Mouse (Mus musculus) layer of hippocampus, adult 9-10 months (tissue): ENCODE measurements around the gene Vps37b.

Source experiments
- DNase-seq: peaks from one replicate; pipeline ENCODE4 v3.0.0; 2022; ENCODE audit warnings: low spot score

Vps37b gene

DNA sequence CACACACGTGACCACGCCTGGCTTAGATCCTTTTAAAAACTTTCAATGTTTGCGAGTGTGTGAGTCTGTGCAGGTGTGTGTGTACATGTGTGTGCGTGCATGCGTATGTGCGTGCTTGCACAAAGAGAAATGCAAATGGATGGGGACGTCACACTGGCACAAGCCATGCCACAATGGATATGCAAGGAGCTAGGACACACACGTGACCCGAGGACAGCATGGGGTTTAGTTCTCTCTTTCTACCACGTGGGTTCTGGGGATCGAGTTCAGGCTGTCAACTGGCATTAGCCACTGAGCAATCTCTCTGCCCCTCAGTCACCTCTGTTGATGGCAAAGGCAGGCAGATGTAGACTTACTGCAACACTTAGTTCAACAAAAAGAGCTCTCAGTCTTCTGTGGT, 10.4 kb downstream of the Vps37b start:
- DNase-seq = no peak

DNA sequence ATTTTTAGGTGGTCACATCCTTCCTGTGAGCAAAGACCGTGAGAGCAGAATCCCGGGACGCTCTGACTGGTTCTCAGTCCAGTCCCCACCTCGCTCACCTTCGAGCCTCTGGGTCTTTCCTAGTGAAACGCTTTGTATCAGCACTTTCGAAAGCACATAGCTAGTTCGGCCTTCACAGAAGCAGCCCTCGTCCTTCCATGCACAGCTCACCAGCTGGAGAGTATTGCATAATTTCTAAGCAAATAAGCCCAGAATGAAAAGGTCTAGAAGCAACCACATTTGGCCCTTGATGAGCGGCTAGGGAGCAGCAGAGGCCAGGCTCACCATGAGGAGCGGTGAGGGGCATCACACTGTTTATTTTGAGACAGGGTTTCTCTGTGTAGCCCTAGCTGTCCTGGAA, 10.9 kb downstream of the Vps37b start:
- no peak for DNase-seq

DNA sequence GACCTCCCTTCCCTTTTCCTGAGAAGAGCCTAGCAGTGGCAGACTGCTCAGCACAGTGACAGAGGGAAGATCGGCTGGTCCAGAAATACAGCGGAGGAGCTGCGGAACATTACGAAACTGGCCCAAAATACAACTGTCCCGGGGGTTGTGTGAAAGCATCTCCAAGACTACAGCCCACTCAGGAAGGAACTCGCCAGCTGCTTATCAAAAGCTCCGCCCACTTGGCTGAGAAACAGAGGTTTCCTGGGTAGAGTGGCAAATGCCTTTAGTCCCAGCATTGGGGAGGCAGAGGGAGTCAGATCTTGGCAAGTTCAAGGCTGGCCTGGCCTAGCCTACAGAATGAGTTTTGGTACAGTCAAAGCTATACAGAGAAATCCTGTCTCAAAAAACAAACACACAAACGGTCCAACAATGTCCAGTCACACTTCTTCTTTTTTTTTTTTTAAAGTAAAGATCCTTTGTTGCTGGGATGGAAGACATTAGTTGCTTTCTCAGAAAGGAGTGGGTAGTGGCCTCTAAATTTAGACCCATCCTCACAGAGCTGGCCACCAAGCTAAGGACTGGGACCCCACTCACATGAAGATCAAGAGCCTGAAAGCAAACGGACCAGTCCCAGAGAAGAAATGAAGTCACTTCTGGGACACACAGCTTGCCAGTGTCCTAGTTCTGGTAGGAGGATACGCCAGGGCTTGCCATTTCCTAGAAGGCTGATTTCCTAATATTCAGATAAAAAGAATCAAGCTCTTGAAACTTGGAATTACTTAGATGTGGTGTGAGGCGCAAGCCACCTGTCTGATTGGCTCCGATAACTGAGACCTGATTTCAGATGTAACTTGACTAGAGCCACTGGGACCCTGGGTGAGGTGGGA, 12.5 kb downstream of the Vps37b start:
- DNase-seq = peak; percentile 71

DNA sequence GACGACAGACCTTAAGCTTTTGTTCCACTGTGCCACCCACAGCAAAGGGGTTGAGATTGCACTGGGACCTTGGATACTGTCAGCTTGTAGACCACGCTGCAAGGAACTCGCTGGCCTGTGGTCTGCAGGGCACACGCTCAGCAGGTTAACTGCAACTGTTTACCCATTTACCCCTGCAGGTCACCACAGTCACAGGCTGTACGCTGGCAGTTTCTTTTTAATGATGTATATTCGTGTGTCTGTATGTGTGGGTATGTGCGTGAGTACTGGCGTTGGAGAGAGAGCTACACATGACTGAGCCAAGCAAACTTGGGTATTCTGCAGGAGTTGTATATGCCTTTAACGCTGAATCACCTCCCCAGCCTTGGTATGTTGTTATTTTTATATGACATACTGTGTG, 13.4 kb downstream of the Vps37b start:
- no peak for DNase-seq

DNA sequence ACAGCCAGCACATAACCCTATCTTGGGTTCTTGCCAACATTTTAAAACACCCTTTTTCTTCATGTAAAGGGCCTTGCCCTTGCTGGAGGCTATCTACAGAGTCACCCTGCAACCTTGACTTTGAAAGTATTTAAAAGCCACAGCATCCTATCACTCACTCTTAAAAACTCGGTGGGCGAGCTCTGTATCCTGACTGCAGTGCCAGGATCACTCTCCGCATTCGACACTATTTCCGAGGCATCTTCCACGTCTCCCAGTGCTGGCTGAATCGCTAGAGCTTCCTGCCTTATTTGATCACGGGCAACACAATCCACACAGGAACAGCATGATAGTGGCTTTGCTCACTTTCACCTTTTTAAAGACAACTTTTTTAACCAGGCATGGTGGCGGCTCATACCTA, 14.1 kb downstream of the Vps37b start:
- DNase-seq = no peak

DNA sequence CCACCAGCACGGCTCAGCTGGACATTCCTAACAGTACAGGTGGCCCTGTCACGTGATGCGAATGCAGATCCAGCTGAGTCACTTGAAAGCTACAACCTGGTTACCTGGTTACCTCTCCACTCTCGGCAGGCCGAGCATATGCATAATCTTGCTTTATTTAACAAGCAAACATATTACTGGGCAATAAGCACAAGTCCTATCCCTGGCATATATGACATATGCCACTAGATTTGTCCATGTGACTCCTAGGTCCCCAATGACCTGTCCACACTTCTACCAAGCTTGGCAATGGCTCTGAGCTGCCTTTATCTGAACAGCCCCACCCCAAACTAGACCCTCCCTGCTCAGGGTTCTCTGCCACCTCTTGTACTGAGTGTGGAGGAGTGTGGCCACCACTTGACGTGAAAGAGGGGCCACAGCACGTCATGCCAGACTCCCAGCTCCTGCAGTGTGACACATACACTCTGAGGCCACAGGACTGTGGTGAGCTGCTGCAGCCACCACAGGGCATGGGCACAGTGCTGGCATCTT, 15.7 kb downstream of the Vps37b start:
- no peak for DNase-seq

DNA sequence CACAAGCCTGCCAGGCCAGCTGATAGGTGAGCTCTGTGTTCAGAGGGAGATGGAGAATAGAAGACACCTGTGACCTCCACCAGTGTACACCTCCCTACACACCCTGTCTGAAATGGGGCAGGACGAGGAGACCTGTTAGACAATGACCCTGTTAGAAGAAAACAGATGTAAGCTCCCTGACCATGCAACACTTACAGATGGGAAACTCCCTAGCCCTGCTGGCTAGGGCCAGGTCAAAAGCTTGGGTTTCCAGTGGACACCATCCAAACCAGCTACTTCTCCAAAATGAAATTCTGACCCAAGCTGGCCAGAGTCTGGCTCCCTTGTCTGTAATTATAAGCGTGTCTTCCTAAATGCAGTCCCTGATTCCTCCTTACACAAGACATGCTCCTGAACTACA, 16.3 kb downstream of the Vps37b start:
- DNase-seq = no peak

DNA sequence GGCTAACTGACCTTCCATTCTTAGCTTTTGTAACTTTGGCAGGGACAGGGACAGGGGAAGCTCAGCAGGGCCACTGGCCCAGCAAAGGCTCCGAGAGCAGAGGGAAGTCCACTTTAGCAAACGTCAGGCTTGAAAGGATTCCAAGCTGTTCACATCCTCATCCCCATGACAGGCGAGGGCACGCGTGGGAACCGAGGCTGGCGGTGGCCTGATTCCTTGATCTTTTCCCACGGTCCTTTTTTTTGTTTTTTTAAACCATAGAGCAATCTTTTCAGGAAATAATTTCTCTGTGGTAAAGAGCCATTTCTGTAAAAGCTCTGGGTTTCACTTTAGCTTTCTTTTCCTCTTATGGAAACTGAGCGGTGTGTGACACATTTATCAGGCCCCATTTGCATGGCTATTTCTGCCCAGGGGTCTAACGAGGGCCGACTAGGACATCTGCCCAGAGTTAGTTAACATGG, 17.2 kb downstream of the Vps37b start:
- no peak for DNase-seq

DNA sequence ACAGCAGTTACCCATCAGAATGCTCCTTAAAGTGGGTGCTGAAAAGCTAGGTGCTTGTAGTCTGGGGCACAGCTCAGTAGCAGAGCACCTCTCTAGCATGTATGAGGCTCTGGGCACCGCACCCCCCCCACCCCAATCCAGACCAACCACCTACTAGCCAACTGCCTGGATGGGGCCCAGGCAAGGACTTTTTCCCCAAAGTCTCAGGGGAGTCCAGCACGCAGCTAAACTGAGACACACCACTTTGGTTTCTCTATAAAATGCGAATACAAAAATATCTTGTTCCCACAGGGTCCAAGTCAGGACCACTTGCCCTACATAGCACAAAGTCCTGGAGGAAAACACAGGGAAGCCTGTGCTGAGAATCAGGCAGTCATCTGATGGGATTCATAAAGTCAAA, 17.9 kb downstream of the Vps37b start:
- DNase-seq = no peak

DNA sequence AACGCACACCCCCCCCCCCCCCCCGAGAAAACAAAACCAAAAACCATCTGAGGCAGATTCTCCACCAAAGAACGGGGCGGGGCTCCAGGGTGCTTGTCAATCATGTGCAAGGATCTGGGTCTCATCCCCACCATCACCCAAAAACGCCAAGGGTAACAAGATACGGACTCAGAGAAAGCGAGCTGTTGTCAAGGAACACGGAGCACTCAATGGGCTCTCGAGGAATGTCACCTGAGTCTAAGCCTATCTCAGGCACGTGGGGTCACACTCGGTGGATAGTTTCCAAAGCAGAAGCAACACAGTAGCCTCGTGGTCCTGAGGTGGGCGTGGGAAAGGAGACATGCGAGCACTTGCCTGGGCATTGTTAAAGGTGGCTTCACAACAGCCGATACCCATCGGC, 18.3 kb downstream of the Vps37b start:
- DNase-seq = no peak

DNA sequence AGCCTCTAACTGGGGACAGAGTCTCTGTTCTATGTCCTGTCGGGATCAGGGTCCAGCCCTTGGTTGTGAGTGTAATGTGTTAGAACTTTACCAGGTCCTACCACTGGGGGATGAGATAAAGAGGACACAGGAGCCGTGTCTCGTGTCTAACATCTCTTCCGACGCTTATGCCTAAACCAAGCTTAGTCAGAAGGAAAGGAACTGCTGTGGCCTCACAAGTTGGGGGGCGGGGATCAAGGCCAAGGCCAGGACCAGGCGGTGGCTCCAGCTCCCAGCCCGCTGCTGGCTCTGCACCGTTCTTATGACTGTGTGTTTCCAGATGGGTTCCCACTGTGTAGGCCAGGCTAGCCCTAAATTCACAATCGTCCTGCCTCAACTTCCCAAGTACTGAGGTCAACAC, 19.2 kb downstream of the Vps37b start:
- DNase-seq = no peak

DNA sequence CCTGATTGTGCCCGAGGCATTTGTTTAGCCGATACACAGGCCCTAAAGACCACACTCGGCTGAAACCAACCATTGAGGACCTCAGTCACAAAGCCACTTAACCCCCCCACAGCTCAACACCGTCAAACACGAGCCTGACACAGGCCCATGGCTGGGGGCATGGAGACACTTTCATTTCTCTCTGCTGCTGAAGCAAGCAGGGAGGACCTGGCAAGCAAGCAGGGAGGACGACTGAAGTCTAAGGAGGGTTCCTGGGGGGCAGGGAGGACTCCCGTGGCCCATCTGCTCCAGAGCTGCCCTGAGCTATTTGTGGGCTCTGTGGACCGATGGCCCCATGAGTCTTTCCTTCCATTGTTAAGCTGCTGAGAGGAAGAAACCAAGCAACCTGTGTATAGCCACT, 20.1 kb downstream of the Vps37b start:
- DNase-seq = no peak

DNA sequence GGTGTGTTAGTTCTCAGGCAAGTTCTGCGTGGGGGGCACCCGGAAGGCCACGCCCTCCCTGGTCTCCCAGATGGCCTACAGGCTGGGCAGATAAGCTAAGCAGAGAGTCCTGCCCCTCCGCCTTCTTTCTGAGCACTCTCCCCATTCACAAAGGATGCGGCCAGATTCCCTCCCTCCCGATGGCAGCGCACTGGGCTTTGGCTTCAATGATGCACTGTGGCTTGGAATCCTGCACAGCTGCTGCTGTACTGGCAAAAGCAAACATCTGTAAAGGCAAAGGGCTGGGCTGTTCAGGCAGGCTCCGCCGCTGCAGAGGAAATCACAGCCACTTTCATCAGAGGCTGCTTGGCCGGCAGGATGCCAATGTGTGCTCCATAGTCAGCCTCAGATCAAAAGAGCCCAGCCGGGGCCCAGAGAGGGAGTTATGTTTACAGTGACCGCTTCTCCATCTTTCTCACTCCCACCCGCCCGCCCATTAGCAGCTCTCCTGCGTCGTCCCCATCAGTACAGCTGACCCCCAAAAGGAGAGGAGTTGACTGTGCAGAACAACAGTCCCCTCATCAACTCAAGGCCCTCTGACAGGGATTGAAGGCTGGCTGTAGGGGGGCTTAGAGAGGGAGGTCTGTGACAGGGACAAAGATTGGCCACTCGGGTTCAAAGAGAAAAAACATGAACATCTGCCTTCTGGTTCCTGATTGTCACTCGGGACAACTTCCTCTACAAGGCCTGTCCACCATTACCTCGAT, 21.0 kb downstream of the Vps37b start:
- no peak for DNase-seq

DNA sequence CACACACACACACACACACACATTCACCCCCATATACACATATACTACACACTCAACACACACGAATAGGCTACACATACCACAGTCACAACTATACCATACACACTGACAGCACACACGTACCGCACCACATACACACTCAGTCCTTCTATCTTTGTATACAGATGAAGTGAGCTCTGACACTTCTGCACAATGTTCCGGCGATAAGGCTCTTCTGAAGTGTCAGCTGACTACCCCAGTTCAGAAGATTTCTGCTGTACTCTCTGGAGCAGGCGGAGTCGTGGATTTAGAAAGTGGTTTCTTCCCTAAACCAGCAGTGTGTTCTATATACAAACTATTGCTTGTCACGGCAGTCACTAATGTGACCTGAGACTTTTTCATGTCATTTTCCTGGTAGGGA, 22.0 kb downstream of the Vps37b start:
- DNase-seq = no peak

DNA sequence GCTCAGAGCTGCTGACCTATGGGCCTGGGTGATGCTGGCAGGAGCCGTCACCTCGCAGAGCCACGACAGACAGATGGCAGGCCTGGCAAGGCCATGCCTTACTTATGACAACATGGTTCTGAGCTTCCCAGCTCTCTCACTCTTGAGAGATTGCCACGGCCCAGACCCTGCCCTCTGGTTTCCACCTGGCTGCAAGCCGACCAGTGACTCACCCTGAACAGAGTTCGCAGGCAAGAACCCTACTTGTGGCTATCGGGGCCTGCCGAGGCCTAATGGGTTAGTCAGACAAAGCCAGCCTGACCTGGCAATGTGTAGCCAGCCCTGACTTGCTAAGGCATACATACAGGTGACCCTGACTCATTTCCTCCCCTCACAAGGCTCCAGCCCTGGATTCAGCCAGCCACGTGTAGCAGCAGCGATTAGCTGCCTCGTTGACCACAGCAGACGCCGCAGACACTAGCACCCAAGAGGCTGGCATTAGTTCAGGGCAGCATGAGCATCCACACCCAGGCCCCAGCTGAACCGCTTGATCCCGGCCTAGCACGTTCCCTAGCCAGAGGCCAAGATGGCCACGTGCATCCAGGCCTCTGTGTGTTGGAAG, 25.1 kb downstream of the Vps37b start:
- no peak for DNase-seq

DNA sequence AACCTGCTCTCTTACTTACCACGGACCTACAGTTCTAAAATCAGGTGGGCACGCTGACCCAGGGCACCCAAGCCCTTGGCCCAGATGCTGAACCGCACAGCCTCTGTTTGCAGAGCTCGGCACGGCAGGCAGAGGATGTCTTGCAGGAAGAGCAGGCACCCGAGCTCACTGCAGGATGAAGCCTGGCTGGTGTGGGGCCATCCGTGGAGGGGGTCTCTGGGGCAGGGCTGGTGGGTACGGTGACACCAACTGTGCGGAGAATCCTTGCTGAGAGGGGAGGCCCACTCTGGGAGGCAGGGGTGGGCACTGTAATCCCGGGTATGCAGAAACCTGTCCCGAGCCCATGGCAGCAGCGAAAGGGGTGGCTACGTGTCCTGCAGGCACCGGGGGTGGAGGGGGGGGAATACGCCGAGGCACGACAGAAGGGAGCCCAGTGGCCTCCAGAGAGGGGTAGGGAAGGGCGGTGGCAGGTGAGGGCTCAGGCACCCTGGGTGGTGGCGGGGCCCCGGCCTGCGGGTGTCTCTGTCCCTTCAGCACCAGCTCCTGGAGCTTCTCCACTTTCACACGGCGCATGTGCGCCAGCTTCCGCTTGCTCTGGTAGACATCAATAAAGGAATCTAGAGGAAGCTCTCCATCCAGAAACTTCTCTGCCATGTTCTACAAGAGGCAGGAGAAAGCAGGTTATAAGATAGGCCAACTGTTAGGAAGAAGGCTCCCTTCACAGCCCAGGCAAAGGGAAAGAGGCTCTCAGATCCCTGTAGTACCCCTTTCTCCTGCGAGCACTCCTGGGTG, 25.8 kb downstream of the Vps37b start:
- no peak for DNase-seq

DNA sequence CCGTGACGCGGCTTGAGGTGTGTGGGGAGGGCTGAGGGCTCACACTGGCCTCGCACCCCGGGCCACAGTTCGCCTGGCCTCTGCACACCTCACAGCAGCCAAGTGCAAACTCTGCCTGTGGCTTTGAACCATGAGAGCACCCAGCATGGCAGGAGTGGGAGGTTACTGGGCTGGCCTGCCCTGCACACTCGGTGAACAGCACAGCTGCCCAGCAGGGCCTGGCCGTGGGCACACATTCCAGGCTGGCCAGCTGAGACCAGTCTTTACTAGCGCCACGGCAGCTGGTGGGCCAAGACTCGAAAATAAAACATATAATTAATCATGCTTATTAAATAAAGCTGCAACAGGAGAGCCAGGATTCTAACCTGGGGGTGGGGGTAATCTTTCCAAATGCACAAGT, 26.5 kb downstream of the Vps37b start:
- no peak for DNase-seq

DNA sequence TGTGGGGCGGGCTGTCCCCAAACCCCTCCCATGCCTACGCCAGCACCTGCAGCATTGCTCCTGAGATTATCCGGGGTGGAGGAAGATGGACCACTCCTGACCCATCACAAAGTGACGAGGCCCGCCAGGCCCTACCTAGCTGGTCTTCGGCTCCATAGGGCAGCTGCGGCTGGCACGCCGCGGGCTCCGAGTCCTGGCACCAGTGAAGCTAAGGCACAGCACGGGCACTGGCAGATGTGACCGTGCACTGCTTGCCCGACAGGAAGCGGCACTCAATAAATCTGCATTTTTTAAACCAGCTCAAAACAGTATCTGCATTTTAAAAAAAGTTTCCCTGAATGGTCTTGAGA, 26.9 kb downstream of the Vps37b start:
- DNase-seq = no peak

DNA sequence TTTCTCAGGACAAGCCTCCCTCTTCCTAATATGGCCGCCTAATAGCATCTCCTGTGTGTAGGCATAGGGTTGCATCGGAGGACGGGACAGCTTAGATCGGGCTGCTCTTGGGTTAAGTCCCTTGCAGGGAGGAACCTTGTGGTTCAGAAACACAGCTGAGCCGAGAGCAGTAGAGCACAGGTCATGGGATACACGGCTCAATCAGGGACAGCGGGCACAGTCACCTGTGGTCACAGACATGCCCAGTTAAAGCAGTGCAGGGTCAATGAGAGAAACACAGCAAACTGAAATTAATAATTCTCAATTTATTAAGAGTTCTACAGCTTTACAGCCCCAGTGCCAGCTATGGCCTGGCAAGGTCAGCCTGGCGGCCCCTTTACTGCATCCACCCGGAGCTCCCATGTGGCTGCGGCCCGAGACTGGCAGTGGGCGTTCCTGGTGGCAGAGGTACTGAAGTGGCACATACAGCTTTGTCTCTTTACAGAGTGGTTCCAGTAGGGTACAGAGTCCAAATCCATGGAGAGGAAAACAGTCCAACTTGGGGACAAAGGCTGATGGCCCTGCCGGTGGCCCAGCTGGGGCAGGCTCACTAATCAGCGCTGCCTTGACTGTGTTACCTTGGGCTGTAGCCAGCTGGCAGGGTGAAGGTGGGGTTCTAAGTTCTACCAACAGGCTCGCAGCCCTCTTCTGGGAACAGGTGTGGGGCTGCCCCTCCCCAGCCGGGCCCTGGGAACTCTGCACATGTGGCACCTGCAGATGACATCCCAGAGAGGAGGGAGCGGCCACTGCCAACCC, 27.5 kb downstream of the Vps37b start:
- no peak for DNase-seq

DNA sequence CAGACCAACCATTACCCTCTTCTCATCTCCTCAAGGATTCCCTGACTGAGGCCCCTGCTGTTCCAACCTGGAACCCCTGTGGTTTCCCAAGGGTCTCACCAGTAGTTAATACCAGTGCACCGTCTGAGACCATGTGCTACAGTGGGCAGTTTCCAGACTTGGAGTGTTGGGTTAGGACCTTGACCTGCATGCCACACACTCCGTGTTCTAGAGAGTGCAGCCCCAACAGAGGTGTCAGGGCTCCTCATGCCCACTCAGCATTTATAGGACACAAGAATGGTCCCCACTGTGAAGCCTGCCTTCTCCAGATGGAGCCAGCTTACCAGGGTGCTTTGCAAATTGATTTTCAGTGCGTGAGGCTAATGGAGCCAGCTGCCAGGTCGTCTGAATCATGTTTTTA, 28.7 kb downstream of the Vps37b start:
- no peak for DNase-seq

DNA sequence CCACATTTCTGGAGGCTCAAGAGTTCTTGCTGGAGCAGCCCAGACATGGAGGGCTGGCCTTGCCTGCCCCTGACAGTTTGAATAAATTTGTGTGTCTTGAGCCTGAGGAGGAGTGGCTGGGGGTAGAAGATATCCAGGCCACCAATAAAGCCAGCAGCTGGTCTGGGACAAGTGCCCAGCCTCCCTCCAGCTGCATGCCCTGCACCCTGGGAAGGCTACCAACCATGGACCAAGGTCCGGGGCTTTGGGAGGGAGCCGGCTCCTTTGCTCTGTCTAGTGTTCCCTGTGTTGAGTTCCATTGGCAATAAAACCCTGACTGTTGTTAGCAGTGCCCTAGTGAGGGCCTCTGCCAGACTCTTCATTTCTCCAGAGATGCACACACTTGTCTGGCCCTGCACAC, 29.2 kb downstream of the Vps37b start:
- no peak for DNase-seq
